Mouse (Mus musculus): ENCODE measurements around the gene Ddit4.

DNA sequence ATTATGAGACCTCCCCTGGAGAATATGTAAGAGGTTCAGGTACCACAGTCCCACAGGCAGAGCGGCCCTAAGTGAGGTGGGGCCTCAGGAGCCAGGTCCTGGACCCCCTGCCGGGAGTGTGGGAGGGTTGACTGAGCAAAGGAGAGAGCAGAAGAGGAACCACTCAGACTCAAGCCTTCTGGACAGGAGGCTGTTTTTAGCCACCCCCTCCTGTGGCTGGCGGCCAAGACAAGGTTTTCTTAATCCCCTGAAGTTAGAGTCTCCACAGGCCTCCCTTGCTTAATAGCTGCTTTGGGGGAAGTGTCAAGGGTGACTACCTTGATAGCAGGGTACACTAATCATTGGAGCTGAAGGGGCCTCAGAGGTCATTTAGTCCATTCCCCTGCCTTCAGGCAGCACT is 27.3 kb downstream of the Ddit4 start:
- TF ChIP-seq MAFK (IDR thresholded peaks at IDR 0.05; ENCODE audit: insufficient read depth, low read depth, low read length) (no peak), CHD2 (IDR thresholded peaks at IDR 0.05; ENCODE audit: low read depth, low read length) (no peak)
